Mouse (Mus musculus) heart, adult 18-20 months (tissue): Measurements from ENCODE around the gene Pik3c2a. TPM values are rescaled to one million over a fixed set of nuclear protein-coding genes. Genes with fewer than 3 reads are reported as not detected.
"Not testable (repeated sequence)": the region's sequence is repeated elsewhere in the genome, so short reads cannot be mapped to it uniquely, and the experiment has no call there.

Experiments used
- DNase-seq, 2 experiments: peaks; one replicate each; pipeline ENCODE4 v3.0.0; 2021 to 2022; ENCODE audit warnings: mixed read lengths in 1 of 2
- total RNA-seq, 2 experiments: library from RNA; stranded (reverse); gene quantifications; 2 replicates each; pipeline ENCODE4 v1.2.3; 2021

Pik3c2a gene
- total RNA-seq, 2 experiments from 2014 or later: 14.4 to 17.3 TPM

DNA sequence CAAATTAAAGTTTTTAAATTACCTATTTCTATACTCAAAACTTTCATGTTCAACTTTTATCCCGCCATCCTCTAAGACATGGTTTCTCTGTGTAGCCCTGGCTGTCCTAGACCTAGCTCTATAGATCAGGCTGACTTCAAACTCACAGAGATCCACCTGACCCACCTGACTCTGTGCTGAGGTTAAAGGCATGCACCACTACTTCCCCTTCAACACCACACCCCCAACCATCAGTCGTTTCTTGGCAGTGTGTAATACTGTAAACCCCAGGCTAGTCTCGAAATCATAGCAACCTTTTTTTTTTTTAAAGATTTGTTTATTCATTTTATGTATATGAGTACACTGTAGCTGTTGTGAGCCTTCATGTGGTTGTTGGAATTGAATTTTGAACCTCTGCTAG, 50.9 kb downstream of the Pik3c2a start:
- no peak for DNase-seq

DNA sequence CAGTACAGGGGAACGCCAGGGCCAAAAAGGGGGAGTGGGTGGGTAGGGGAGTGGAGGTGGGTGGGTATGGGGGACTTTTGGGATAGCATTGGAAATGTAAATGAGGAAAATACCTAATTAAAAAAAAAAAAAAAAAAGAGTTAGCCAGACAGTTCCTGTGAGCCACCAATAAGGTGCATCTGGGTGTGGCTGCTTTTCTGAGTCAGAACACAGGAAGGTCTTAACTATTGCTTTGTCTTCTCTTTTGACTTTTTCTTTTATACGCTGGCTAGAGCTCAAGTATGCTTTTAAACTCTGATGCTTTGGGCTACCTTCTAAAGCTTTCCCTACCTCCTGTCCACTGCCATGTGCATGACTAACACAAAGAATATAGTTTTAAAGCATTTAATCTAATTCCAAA, 55.9 kb downstream of the Pik3c2a start:
- DNase-seq: not testable (repeated sequence)

DNA sequence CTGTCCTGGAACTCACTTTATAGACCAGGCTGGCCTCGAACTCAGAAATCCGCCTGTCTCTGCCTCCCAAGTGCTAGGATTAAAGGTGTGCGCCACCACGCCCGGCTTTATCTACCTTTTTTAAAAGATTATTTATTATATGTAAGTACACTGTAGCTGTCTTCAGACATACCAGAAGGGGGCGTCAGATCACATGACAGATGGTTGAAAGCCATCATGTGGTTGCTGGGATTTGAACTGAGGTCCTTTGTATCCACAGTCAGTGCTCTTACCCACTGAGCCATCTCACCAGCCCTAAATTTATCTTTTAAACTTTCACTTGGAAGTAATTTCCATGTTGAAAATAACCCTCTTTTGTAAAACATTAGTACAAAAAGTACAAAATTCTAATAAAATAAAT, 64.1 kb downstream of the Pik3c2a start:
- not testable (repeated sequence) for DNase-seq

DNA sequence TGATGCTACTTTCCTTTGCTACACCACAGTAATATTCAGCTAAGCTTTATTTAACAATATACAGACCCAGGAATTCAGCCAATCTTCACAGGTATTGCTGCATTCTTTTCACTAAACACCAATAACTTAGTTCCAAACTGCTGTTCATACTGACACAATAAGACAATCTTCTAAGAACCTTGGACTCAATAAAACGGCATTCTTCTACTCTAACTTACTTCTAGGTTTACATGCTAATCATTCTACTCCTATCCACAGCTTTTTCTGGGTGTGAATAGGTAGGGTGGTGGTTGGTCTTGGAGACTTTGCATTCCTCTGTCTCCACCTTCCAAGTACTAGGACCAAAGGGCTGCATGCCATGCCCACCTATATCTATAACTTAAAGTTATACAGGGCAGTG, 69.0 kb downstream of the Pik3c2a start:
- no peak for DNase-seq

DNA sequence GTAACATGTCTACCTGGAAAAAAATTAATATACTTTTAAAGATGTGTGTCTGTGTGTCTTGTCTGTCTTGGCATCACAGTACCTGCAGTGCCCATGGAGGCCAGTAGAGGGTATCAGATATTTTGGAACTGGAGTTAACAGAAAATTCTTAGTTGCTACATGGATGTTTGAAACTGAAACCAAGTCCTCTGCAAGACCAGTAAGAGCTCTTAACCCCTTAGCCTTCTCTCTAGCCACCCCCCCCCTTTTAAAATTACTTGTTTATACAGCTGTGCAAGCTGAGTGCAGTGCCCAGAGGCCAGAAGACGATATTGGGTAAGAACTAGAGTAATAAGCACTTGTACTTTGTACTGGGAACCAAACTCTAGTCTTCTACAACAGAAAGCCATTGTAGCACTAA, 107.0 kb downstream of the Pik3c2a start:
- DNase-seq: peak; percentile 67 to 86

- peak in 1 of 2 experiments; percentile 3 for DNase-seq
Measured at GRCm38 (mm10) chr7:116335133-116335532, 108.1 kb downstream of the Pik3c2a start.

- DNase-seq: no peak
Measured at GRCm38 (mm10) chr7:116334669-116335038, 108.6 kb downstream of the Pik3c2a start.

GRCm38 (mm10) chr7:116333713-116334668, 109.3 kb downstream of the Pik3c2a start, which contains the start of gene Rps13:
Gene Rps13, minus strand, starts transcription at chr7:116334195.
- DNase-seq: peak; percentile 98

GRCm38 (mm10) chr7:116331246-116331645, 112.0 kb downstream of the Pik3c2a start:
- DNase-seq: no peak

- no peak for DNase-seq
Measured at GRCm38 (mm10) chr7:116329858-116330257, 113.4 kb downstream of the Pik3c2a start.

GRCm38 (mm10) chr7:116328777-116329176, 114.5 kb downstream of the Pik3c2a start:
- no peak for DNase-seq

GRCm38 (mm10) chr7:116327901-116328300, 115.3 kb downstream of the Pik3c2a start:
- no peak for DNase-seq

DNA sequence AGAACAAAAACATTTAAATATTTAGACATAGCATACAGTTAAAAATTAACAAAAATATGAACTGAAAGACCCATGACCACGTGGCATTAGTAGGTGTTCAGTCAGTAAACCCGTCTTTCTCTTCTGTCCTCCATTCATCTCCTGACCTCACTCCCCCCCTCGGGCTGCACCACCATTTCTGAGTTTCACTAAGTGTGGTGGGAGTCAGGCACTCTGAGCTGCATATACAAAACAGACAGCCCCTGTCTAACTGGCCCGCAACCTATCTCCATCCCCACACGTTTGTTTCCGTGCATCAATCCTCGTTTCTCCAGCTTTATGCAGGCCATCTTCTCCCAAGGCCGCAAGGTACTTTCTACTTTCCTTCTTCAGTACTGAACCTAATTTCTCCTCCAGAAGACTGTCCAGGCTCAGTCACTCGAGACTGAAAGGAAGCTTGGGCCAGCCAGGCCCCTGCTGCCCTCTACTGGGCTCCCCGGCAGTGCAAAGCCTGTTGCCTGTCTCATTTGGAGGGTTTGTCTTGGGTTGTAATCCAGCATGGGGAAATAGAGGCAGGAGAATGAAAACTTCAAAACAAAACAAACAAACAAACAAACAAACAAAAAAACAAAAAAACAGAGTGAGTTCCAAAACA, 119.8 kb downstream of the Pik3c2a start:
- peak; percentile 59 to 80 for DNase-seq

DNA sequence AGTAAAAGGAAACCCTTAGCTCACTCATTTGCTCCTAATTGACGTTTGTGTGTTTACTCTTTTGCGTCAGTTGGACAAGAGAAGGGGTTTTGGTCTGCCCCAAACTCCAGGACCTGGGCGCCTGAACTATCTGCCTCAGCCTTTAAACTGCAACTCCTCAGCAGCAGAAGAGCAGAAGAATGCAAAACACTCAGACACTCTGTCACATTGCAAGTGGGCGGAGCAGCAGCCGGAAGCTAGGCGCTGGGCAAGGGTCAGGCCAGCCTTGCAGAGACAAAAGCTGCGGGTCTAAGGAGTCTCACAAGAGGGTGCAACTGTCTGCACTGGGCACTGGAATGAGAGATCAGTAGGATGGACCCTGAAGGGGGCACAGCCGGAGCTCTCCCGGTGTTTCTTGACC, 133.8 kb downstream of the Pik3c2a start:
- DNase-seq: no peak

GRCm38 (mm10) chr7:116308632-116308991, 134.6 kb downstream of the Pik3c2a start:
- no peak for DNase-seq

DNA sequence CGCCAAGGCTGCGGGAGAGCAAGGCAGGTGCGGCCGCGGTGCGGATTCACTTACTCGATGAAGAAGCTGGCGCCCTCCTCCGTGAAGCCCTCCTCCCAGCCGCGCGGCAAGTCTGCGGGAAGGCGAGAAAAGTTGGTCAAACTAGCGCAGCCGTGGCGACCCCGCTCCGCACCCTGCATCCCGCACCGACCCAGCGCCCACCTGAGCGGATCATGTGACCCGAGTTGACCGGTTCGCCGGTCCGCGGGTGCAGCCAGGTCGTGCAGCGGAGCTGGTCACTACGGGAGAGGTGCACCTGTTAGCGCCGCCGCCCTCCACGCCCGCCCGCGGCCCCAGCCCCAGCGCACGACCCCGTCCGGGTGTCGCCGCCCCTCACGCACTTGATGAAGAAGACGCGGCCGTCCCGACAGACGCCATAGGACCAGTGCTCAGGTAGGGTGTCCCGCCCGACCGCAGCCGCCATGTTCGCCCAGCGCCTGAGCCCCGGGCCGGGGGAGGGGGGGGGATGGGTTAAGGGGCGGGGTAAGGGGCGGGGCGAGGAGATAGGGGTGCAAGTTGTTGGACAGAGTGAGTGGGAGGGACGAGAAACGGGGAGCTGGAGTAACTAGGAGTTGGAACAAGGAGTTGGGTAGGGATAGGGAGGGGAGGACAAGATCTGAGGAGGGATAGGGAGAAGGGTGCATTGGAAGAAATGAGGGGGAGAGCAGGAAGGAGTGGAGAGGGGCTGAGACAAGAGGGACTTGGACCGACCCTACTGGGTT, 135.2 kb downstream of the Pik3c2a start, which contains the start of gene Plekha7:
TSS of gene Plekha7 (minus strand) at position 506 of the 761 bp plus-strand sequence.
- peak; percentile 38 to 39 for DNase-seq

DNA sequence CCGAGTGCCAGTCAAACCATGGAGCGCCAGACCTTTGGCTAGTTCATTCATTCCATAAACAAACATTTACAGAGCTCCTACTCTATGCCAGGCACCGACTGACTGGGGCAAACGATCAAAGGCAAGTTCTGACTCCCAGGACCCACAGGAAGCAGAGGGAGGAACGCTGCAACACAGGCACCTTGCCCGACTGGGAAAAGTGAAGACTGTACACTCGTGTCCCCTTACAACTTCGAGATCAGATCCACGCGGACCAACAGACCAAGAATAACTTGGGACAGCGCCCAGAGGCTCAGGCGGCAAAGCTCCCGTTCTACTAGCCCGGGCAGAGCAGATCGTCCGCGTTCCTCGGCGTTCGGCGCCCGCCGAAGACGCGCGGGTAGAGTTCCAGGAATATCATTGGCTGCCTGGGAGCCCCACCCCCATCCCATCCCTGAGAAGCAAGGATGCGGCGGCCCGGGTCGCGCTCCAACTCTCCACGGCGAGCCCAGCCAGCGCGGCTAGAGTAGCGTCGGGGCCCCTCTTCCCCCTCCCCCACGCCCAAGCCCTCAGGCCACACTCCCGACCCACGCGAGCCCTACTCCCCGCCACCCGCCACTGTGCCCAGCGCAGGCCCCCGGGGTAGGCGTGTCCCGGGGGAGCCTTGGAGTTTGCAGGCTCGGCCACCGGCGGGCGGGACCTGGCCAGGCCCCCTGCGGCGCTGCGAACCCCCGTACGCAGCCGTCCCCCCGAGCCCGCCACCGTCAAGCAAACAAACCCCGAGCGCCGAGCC, 136.0 kb downstream of the Pik3c2a start:
- DNase-seq: peak; percentile 71 to 76

DNA sequence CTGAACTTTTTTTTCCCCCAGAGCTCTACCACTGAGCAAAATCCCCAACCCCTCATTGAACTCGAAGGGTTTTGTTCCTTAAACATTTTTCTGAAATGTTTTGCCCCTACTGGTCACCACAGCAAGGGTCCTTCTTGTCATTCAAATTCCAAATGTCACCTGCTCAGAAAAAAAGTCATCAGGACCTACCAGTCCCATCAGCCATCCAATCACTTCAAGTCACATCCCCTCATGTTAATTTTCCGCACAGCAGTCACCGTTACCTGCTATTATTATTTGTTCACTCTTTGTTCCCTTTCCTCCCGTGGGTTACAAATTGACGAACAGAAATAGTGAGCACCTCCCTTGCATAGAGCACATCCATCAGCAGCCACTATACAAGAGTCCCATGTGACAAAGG, 136.6 kb downstream of the Pik3c2a start:
- DNase-seq: no peak

DNA sequence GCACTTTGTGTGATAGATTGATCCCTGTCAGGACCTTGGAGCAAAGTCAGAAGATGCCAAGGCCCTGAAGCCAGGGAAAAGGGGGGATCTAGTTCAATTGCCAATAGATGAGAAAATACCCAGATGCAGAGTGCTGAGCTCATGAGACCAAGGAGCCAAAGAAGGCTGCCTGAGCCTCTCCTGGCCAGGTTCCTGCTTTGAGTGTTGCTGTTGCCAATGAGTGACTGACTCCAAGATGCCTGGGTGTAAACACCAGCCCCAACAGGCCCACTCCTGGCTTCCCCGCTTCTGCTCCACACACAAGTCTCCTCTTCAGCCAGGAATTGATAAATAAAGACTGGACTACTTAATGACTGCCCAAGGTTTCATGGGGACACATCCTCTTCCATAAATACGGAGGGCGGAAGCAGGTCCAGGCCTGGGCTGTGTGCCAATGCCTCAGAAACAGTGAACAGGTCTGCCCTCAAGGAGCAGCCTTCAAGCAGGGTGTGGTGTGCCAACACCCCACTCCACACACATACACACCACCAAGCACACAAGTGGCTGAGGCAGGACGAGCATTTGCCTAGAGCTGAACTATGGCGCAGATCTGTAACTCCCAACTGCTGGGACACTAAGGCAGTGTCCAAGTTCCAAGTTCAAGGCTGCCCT, 141.5 kb downstream of the Pik3c2a start:
- peak; percentile 22 to 26 for DNase-seq

GRCm38 (mm10) chr7:116301144-116301543, 142.1 kb downstream of the Pik3c2a start:
- no peak for DNase-seq

GRCm38 (mm10) chr7:116298851-116299250, 144.4 kb downstream of the Pik3c2a start:
- DNase-seq: no peak
